Mouse (Mus musculus): ENCODE data around the gene Txndc15.

Txndc15 gene

GRCm38 (mm10) chr13:55730716-55731115 is 16.3 kb downstream of the Txndc15 start:
- no peak for DNase-seq (ENCODE audit: low spot score in 2 of 2)

- DNase-seq (ENCODE audit: low spot score in 2 of 2): no peak
Observed at GRCm38 (mm10) chr13:55732121-55732520, 17.7 kb downstream of the Txndc15 start.

DNA sequence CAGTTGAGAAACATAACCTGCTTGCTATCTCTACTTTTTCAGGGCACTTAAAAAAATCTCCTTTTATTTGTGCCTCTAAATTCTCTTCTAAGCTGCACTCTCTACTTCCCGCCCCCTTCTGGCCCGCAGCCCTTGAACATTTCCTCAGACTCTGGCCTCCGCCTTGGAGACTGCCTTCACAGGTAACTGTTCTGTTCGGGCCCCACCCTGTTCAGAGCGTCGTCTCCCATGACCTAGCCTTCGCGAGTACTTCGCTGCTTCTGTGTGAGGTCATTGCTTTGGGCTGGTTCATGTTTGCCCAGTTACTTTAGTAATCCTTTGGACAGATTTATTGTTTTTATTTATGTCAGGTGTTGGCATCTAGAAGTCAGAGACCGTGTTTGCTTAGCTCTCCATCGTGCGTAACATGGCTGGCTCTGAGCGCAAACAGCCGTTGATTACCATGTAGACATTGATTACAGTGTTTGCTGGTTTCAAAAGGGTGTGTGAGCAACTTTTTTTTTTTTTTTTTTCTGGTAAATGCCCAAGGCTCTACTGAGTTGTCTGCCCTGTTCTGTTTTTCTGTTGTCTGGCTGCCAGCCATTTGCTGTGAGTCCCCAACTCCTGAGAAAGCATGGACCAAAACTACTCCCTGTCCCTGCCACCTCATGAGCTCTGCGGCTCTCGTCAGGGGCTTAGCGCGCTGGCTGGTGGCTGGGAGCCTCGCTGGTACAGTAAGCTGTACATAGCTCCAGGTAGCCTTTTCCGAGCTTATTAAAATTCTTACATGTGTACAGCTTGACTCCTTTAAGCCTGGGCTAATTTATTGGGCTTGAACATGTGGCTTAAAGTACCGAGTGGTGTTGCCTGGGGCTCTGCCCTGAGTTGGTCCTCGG is 19.4 kb downstream of the Txndc15 start:
- no peak for DNase-seq (ENCODE audit: low spot score in 2 of 2)

- DNase-seq (ENCODE audit: low spot score in 2 of 2): no peak
Observed at GRCm38 (mm10) chr13:55737885-55738284, 23.4 kb downstream of the Txndc15 start.

- DNase-seq (ENCODE audit: low spot score in 2 of 2): no peak
Observed at GRCm38 (mm10) chr13:55742306-55742705, 27.9 kb downstream of the Txndc15 start.

GRCm38 (mm10) chr13:55754380-55754779 is 39.9 kb downstream of the Txndc15 start:
- no peak for DNase-seq (ENCODE audit: low spot score in 2 of 2)

GRCm38 (mm10) chr13:55756789-55757188 is 42.3 kb downstream of the Txndc15 start:
- DNase-seq (ENCODE audit: low spot score in 2 of 2): no peak

DNA sequence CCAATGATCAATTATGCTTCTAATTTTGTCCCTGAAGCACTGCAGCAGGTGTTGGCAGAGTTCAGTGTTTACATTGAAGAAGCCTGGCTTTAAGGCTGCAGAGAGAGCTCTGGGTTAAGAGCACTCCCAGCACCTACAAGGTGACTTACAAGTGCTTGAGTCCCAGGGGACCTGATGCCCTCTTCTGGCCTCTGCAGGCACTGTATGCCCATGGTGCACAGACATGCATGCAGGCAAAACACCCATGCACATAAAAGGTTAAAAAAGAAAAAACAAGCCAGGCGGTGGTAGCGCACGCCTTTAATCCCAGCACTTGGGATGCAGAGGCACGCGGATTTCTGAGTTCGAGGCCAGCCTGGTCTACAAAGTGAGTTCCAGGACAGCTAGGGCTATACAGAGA is 43.2 kb downstream of the Txndc15 start:
- no peak for DNase-seq (ENCODE audit: low spot score in 2 of 2)

DNA sequence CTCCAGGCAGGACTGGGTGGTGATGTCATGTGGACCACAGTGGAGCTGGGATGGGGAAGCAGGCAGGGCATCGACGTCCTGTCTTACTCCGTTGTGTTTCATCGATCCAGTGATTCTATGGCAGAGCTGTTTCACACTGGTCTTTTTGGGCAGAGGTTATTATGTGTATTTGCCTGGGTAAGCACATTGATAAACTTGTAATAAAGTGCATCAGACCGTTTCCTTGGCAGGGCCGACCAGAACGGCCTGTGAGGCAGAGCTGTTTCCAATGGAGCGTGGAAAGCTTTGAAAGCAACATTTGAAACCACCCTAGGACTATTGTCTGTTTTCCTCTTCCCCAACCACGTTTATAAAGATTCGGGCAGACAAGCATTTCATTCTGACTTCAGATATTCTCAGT is 46.1 kb downstream of the Txndc15 start:
- no peak for DNase-seq (ENCODE audit: low spot score in 2 of 2)

DNA sequence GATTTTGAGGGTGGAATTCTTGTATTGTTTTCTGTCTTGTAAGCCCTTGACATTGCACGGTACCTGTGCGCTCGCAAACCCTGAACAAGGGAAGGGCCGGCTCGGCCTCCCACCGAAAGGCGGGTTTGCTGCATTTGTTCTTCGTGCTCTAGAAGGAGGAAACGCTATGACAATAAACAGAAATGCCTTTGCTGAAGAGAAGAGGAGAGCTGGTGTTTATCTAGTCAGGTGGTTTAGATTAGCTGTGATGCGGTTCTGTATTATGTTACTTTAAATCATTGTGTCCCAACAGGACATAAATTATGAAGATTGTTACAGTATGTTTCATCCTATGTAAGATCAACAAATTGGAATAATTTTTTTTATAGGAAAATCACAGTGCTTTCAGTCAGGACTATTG is 47.0 kb downstream of the Txndc15 start:
- DNase-seq (ENCODE audit: low spot score in 2 of 2): no peak

DNA sequence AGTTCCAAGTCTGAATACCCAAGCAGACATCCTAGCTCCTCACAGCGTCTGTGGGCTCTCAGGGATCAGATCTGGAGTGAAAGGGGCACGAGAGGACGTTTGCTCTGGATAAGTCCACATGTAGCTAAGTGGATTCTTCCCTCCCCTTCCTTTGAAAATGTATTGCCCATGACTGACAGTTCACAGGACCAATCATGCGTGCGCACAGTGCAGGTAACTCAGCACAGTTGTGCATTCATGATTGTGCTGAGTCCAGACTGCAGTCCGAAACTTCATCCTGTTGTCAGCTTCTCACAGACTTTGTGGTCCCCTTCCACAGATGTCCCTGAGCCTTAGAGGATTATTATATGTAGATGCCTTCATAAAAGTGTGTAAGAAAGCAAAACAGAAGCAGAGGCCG is 59.9 kb downstream of the Txndc15 start:
- DNase-seq (ENCODE audit: low spot score in 2 of 2): no peak

- no peak for DNase-seq (ENCODE audit: low spot score in 2 of 2)
Observed at GRCm38 (mm10) chr13:55775056-55775455, 60.6 kb downstream of the Txndc15 start.
